Mouse (Mus musculus) T-helper 2 cell (primary cell): Measurements from ENCODE around the gene Plagl2.

Experiments
- in situ Hi-C: fragments of 300-600 bp; cut with MboI, MseI; formaldehyde crosslinking; loops from one replicate; pipeline ENCODE4 v1.15.1; 2025; ENCODE audit warnings: high pct_unique_total_duplicates

Gene Plagl2

GRCm38 (mm10) chr2:153191242-153191641 lies 50.0 kb downstream of the Plagl2 start:
- in situ Hi-C loops, result no loop called here

GRCm38 (mm10) chr2:153187848-153188247 lies 53.4 kb downstream of the Plagl2 start:
- in situ Hi-C loops, result no loop called here

- in situ Hi-C loops, result no loop called here
These were observed 55.0 kb downstream of the Plagl2 start for GRCm38 (mm10) chr2:153186176-153186591.

- in situ Hi-C loops, result no loop called here
These were observed 61.3 kb downstream of the Plagl2 start for GRCm38 (mm10) chr2:153179961-153180360.

GRCm38 (mm10) chr2:153179126-153179860 lies 61.9 kb downstream of the Plagl2 start:
- in situ Hi-C loops, result no loop called here
